Mouse (Mus musculus): ENCODE data around the gene Pigk. TPM values are rescaled to one million over a fixed set of nuclear protein-coding genes. Genes with fewer than 3 reads are reported as not detected.

Gene Pigk
- total RNA-seq, 2 experiments from 2014 or later, result 16.6 to 23.0 TPM

DNA sequence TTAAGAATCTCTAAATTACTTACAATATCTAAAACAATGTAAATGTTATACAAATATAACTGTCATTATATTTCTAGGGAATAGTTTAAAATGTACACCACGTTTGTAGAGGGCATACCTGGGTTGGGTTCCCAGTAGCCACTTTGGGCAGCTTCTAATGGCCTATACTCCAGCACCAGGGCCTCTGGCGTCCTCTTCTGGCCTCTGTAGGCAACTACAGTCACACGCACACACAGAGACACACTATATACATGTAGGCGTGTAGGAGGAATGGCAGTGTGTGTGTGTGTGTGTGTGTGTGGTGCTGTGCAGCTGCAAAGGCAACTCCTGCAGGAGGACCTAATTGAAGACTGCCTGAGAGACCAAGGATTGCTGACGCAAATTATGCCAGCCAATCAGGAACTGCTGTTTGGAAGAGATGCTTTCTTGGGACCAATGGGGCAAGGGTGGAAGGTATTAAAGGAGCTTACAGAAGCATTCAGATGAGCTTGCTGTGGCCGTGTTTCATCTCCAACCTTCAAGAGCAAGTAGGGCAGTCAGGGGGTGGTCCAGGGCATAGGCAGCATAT is 161.9 kb downstream of the Pigk start:
- no peak for TF ChIP-seq CTCF (IDR thresholded peaks at IDR 0.05)
- H3K4me3 ChIP-seq, result no peak overlapping the region
- intact Hi-C loops (cut with DNase I), result no loop called here
- DNase-seq, result no peak
- H3K27ac ChIP-seq, result no peak overlapping the region

DNA sequence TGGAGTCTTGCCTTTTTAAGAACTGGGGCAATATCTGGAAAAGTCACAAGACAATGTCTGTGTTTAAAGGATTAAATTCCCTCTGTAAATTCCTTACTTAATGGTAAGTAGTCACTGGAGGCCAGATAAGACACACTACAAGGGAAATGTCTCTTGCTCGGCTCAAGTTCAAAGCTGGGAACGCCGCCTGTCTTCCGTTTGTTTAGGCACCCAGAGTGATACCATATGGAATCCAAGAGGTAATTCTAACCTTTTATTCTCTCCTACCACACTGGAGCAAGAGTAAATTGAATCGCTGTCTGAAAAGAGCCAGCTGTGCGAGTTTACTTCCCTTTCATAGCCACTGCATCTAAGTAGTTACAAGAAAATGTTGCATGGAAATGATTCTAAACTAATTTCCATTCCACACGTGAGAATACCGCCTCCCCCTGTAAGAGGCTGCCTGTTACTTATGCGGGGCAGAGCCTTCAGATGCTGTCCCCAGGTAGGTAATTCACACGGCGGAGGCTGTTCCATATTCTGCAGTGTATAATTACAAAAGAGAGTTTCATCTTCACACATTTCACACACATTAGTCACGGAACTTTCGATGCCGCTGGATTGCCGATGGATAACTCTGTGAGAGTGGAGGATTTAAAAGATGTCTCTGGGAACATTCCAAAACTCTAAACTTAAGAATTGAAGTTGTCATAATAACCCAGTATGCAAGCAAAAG is 166.4 kb downstream of the Pigk start:
- intact Hi-C loops (cut with DNase I), result no loop called here
- H3K27ac ChIP-seq, result no peak overlapping the region
- no peak for DNase-seq
- TF ChIP-seq CTCF (IDR thresholded peaks at IDR 0.05), result no peak
- no peak overlapping the region for H3K4me3 ChIP-seq

DNA sequence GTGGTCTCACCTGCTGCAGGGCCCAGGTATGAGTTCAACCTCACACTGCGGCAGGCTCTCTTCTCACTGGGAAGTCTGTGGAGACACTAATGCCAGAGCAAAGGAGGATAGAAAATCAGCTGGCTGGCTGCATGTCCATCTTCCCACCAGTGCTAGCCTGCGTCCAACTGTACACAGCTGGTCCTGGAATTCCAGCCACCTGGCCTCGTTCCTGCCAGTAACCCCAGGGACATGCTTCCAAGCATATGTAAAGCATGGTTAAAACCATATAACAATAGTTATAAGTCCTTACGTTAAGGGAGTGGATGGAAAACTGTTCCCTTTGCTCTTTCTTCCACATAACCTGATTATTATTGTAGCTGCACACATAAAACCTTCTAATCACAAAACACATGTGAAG is 167.8 kb downstream of the Pigk start:
- DNase-seq, result no peak
- Histone ChIP-seq H3K27ac (no peak overlapping the region), H3K4me3 (no peak overlapping the region)
- no peak for TF ChIP-seq CTCF (IDR thresholded peaks at IDR 0.05)
- intact Hi-C loops (cut with DNase I), result no loop called here

- Histone ChIP-seq H3K4me3 (no peak overlapping the region), H3K27ac (no peak overlapping the region)
- DNase-seq, result no peak
- TF ChIP-seq CTCF (IDR thresholded peaks at IDR 0.05), result no peak
- intact Hi-C loops (cut with DNase I), result no loop called here
Observed at GRCm38 (mm10) chr3:152883556-152883955, 169.7 kb downstream of the Pigk start.

DNA sequence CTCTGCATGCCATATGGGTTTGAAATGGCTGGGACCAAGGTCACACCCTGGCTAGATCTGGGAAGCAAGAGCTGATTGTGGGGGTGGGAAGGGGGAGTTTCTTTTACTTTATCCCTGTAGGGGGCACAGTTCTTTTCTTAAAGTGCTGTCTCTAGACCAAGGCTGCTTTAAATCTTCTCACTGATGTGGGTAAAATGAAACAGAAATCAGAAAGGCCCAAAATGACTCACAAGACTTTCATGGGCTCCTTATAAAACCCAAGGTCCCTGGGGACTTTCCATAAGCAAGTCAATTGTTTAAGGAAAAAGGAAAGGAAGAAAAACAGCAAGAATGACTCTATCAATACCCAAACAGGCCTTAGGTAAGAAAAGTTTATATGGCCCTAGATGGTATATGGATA is 172.8 kb downstream of the Pigk start:
- intact Hi-C loops (cut with DNase I), result no loop called here
- TF ChIP-seq CTCF (IDR thresholded peaks at IDR 0.05), result no peak

DNA sequence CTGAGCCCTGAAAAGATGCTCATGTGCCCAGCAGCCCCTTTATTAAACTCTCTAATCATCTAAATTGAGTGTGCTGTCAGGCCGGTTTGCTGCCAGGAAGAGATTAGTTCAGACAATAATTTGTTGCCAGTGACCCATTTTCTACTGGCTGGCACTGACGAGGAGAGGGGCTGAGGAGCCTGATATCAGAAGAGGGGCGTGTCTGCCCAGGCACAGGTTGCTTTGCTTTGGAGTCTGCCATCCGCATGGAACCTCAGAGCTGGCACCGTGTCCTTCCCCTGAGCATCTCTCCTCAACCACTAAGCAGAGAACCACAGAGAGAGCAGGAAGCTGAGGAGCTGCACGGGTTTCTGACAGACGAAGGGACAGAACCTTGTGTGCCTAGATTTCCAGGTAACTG is 174.2 kb downstream of the Pigk start:
- no peak for TF ChIP-seq CTCF (IDR thresholded peaks at IDR 0.05)
- no peak overlapping the region for H3K27ac ChIP-seq
- intact Hi-C loops (cut with DNase I), result no loop called here
- no peak overlapping the region for H3K4me3 ChIP-seq
- DNase-seq, result no peak

More for the DNA sequence above, 172.8 kb downstream of the Pigk start:
- H3K27ac ChIP-seq, result no peak overlapping the region
- no peak overlapping the region for H3K4me3 ChIP-seq
- DNase-seq, result no peak

- H3K27ac ChIP-seq, result no peak overlapping the region
- no peak for DNase-seq
- intact Hi-C loops (cut with DNase I), result no loop called here
- no peak overlapping the region for H3K4me3 ChIP-seq
- no peak for TF ChIP-seq CTCF (IDR thresholded peaks at IDR 0.05)
Observed at GRCm38 (mm10) chr3:152894935-152895334, 181.0 kb downstream of the Pigk start.

GRCm38 (mm10) chr3:152896111-152896510 is 182.2 kb downstream of the Pigk start:
- DNase-seq, result no peak
- no peak overlapping the region for H3K4me3 ChIP-seq
- no peak overlapping the region for H3K27ac ChIP-seq
- TF ChIP-seq CTCF (IDR thresholded peaks at IDR 0.05), result no peak
- intact Hi-C loops (cut with DNase I), result no loop called here

DNA sequence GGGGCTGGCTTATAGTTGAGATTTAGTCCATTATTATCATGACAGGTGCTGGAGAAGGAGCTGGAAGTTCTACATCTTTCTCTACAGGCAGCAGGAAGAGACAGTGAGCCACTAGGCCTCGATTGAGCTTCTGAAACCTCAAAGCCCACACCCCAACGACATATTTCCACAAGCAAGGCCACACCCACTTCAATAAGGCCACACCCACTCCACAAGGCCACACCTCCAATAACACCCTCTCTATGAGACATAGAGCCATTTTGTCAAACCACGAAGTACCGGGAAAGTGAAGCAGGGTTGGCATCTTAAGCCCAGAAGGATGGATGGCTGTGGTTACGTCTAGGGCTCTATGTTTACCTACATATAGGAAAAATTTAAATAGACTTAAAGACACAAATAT is 183.3 kb downstream of the Pigk start:
- H3K4me3 ChIP-seq, result no peak overlapping the region
- DNase-seq, result no peak
- intact Hi-C loops (cut with DNase I), result no loop called here
- TF ChIP-seq CTCF (IDR thresholded peaks at IDR 0.05), result no peak
- H3K27ac ChIP-seq, result no peak overlapping the region

GRCm38 (mm10) chr3:152898906-152899305 is 185.0 kb downstream of the Pigk start:
- no peak for TF ChIP-seq CTCF (IDR thresholded peaks at IDR 0.05)
- no peak for DNase-seq
- Histone ChIP-seq H3K4me3 (no peak overlapping the region), H3K27ac (no peak overlapping the region)
- intact Hi-C loops (cut with DNase I), result no loop called here

- no peak overlapping the region for H3K4me3 ChIP-seq
- no peak for TF ChIP-seq CTCF (IDR thresholded peaks at IDR 0.05)
- DNase-seq, result no peak
- H3K27ac ChIP-seq, result no peak overlapping the region
- intact Hi-C loops (cut with DNase I), result no loop called here
Observed at GRCm38 (mm10) chr3:152905026-152905425, 191.1 kb downstream of the Pigk start.

DNA sequence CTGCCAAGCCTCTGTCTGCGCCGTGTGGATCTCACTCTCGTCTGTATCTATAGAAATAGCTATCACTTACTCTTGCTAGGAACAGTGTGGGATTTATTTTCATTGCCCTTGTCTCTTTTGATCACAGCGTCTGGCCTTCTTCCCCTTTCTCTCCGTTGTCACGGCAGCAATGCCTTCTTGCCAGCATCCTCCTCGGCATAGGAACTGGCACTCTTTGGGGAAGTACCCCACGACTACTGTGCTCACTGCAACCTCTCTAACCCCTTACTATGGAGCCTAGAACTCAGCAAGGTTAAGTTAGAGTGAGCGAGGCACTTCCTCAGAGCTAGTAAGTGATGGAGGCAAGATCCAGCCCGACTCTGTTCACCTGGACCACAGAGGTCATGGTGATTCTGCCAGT is 191.9 kb downstream of the Pigk start:
- no peak for DNase-seq
- no peak for TF ChIP-seq CTCF (IDR thresholded peaks at IDR 0.05)
- no peak overlapping the region for H3K4me3 ChIP-seq
- H3K27ac ChIP-seq, result no peak overlapping the region
- intact Hi-C loops (cut with DNase I), result no loop called here

- Histone ChIP-seq H3K4me3 (no peak overlapping the region), H3K27ac (no peak overlapping the region)
- no peak for TF ChIP-seq CTCF (IDR thresholded peaks at IDR 0.05)
- DNase-seq, result no peak
- intact Hi-C loops (cut with DNase I), result no loop called here
Observed at GRCm38 (mm10) chr3:152907087-152907486, 193.2 kb downstream of the Pigk start.

- DNase-seq, result no peak
- Histone ChIP-seq H3K4me3 (no peak overlapping the region), H3K27ac (no peak overlapping the region)
- no peak for TF ChIP-seq CTCF (IDR thresholded peaks at IDR 0.05)
- intact Hi-C loops (cut with DNase I), result no loop called here
Observed at GRCm38 (mm10) chr3:152907683-152908082, 193.8 kb downstream of the Pigk start.
